Mouse (Mus musculus): Measurements from ENCODE around the gene Gimap8. TPM values are rescaled to one million over a fixed set of nuclear protein-coding genes. Genes with fewer than 3 reads are reported as not detected.

Gimap8 gene
- polyA plus RNA-seq, 1 experiment: 1.3 TPM

DNA sequence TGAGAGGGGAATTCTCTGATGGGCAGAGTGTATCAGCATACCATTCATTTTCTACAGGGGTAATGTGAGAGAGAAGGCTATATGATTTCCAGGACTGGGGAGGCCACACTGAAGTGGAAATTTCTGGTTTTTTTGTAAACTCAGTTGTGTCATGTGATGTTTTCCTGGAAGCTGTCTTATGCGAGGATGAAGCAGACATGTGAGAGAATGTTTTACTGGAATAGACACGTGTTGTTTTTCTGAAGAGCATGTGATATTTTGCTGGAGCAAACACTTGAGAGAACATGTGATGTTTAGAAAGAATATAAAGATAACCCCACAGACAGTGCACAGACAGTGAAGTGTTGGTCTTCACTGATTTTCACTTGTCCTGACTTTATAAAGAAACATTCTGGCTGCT, 8.5 kb upstream of the Gimap8 start:
- WGBS: 81% methylated on average over 2 of the region's 2 CpGs
- no peak overlapping the region for H3K27ac ChIP-seq (ENCODE audit: insufficient read depth, low read length)
- no peaks in the 10 kb centered on the region for H3K27me3 ChIP-seq (ENCODE audit: control insufficient read depth, insufficient read depth, low read length)
- TF ChIP-seq CTCF (IDR thresholded peaks at IDR 0.05; ENCODE audit: borderline replicate concordance, insufficient read depth, low read depth, low read length) (no peak), POLR2A (IDR thresholded peaks at IDR 0.05; ENCODE audit: borderline replicate concordance, insufficient read depth, low read length) (no peak)
- no peaks in the 10 kb centered on the region for H3K4me1 ChIP-seq (ENCODE audit: control insufficient read depth, insufficient read depth, low read length)
- no peak overlapping the region for H3K4me3 ChIP-seq (replicated peaks; ENCODE audit: insufficient read depth, low read depth, low read length)
- no peak for DNase-seq

DNA sequence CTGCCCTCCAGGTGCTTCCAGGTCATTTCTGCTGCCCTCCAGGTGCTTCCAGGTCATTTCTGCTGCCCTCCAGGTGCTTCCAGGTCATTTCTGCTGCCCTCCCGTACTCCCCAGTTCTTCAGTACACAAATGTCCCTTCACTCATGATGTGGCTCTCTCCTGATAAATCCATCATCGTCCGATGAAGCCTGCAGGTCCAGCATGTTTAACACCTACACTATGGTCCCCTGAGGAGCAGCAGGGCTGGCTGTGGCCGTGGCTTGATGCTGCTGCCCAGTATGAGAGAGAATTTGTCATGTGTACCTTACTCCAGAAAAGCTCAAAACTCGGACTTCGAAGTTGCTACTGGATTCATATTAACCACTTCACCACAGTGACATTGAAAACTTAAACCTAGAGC, 5.6 kb upstream of the Gimap8 start:
- no peaks in the 10 kb centered on the region for H3K27me3 ChIP-seq (ENCODE audit: control insufficient read depth, insufficient read depth, low read length)
- no peaks in the 10 kb centered on the region for H3K4me1 ChIP-seq (ENCODE audit: control insufficient read depth, insufficient read depth, low read length)
- H3K27ac ChIP-seq (ENCODE audit: insufficient read depth, low read length): no peak overlapping the region
- no peak overlapping the region for H3K4me3 ChIP-seq (replicated peaks; ENCODE audit: insufficient read depth, low read depth, low read length)
- DNase-seq: no peak
- no peak for TF ChIP-seq CTCF (IDR thresholded peaks at IDR 0.05; ENCODE audit: borderline replicate concordance, insufficient read depth, low read depth, low read length)
- TF ChIP-seq POLR2A (IDR thresholded peaks at IDR 0.05; ENCODE audit: borderline replicate concordance, insufficient read depth, low read length): no peak
- WGBS: 71% methylated on average over 6 of the region's 6 CpGs

DNA sequence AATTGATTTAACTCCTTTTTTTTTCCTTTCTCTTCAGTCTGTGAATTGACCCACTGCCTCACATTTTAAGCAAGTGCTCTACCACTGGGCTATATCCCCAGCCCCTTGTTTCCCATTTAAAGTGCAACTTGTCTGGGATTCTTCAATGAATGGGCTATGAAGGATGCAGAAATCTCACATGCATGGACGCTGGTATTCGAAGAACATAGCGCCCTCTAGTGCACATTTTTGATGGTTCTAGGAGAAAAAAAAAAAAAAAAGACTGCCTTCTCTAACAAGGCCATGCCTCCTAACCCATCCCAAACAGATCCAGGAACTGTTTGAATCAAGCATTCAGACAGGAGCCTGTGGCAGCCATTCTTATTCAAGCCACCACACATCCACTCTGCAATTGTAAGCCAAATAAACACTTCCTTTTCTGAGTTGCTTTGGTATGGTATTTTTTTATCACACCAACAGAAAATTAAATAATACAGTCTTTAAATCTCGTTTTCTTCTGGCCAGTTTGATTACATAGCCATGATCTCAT, 4.2 kb upstream of the Gimap8 start:
- peak in 1 of 2 experiments; percentile 65 for DNase-seq
- Histone ChIP-seq H3K4me3 (replicated peaks; ENCODE audit: insufficient read depth, low read depth, low read length) (no peak overlapping the region), H3K27ac (ENCODE audit: insufficient read depth, low read length) (no peak overlapping the region), H3K27me3 (ENCODE audit: control insufficient read depth, insufficient read depth, low read length) (no peaks in the 10 kb centered on the region), H3K4me1 (ENCODE audit: control insufficient read depth, insufficient read depth, low read length) (no peaks in the 10 kb centered on the region)
- WGBS: 23% methylated on average over 4 of the region's 4 CpGs
- TF ChIP-seq CTCF (IDR thresholded peaks at IDR 0.05; ENCODE audit: borderline replicate concordance, insufficient read depth, low read depth, low read length) (peak; percentile 45; the same call in 1 of the 2 replicates), POLR2A (IDR thresholded peaks at IDR 0.05; ENCODE audit: borderline replicate concordance, insufficient read depth, low read length) (no peak)

DNA sequence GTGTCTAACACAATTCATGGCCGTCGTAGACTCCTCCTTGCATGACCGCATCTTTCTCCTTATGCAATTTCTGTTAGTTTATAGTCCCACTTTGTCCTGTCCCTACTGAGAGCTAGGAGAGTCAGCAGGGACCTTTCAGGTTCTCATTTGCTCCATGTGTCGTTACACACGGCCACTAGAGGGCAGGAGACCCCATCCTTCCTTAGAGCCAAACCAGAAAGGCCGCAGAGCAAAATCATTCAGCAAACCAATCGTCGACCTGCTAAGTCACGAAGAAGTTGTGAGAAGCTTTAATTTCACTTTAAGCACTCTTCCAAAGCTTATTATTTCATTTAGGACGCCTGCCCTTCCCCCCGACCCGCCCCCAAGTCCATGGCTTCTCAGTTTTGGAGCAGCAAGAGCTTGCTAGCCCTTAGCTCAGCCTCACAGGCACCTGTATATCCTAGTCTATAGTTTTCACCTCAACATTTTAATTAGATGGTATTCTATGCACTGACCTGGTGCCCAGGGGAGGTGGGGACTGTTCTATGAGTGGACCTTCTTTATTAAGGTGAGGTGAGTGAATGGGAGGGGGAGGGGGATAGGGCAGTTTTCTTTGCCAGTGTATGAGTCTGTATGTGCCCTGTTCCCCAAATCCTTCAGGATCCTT, 1.2 kb upstream of the Gimap8 start:
- 11% methylated on average over 12 of the region's 12 CpGs for WGBS
- Histone ChIP-seq H3K4me3 (replicated peaks; ENCODE audit: insufficient read depth, low read depth, low read length) (no peak overlapping the region), H3K27ac (ENCODE audit: insufficient read depth, low read length) (no peak overlapping the region), H3K27me3 (ENCODE audit: control insufficient read depth, insufficient read depth, low read length) (no peaks in the 10 kb centered on the region), H3K4me1 (ENCODE audit: control insufficient read depth, insufficient read depth, low read length) (no peaks in the 10 kb centered on the region)
- no peak for TF ChIP-seq POLR2A (IDR thresholded peaks at IDR 0.05; ENCODE audit: borderline replicate concordance, insufficient read depth, low read length)
- peak; percentile 83 for TF ChIP-seq CTCF (IDR thresholded peaks at IDR 0.05; ENCODE audit: borderline replicate concordance, insufficient read depth, low read depth, low read length)
- DNase-seq: peak; percentile 53 to 66

DNA sequence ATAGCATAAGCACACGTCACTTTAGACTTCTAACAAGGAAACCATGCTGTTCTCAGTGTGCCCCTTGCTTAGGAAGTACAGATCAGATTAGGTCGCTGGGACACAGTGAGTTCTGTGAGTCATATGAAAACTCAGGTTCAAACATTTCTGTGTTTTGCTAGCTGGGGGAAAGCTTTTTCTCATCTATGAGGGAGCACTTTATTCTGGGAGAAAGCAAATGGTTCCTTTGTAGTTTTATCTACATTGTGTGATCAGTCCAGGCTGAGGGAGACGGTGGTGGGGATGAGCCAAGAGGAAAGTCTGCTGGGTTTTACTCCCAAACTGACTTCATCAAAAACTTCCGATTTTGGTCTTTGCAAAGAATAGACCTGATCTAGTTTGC, 734 bp upstream of the Gimap8 start:
- no peaks in the 10 kb centered on the region for H3K27me3 ChIP-seq (ENCODE audit: control insufficient read depth, insufficient read depth, low read length)
- 88% methylated on average over 4 of the region's 4 CpGs for WGBS

DNA sequence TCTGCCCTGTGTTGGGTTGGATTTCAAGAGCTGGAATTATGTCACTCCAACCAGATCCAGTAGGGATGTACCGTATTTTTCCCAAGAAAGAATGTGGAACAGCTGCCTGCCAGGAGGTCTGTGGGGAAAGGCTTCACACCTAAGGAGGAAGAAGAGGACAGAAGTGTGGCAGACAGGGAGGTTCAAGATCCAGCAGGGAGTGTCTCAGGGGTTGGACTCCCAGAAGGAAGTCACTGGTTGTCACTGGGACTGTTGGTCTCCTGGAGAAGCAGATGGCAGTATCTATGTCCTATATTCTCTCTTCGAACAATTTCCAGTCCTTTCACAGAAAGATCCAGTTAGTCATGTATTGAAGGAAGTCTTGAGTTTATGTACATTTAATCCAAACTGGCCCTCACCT, 577 bp downstream of the Gimap8 start:
- TF ChIP-seq CTCF (IDR thresholded peaks at IDR 0.05; ENCODE audit: borderline replicate concordance, insufficient read depth, low read depth, low read length) (no peak), POLR2A (IDR thresholded peaks at IDR 0.05; ENCODE audit: borderline replicate concordance, insufficient read depth, low read length) (no peak)
- DNase-seq: no peak
- H3K27me3 ChIP-seq (ENCODE audit: control insufficient read depth, insufficient read depth, low read length): no peaks in the 10 kb centered on the region
- H3K4me1 ChIP-seq (ENCODE audit: control insufficient read depth, insufficient read depth, low read length): no peaks in the 10 kb centered on the region
- no peak overlapping the region for H3K27ac ChIP-seq (ENCODE audit: insufficient read depth, low read length)
- H3K4me3 ChIP-seq (replicated peaks; ENCODE audit: insufficient read depth, low read depth, low read length): no peak overlapping the region
- WGBS: 86% methylated on average over 2 of the region's 2 CpGs

More for the DNA sequence above, 734 bp upstream of the Gimap8 start:
- H3K4me3 ChIP-seq (replicated peaks; ENCODE audit: insufficient read depth, low read depth, low read length): no peak overlapping the region
- DNase-seq: no peak
- no peak overlapping the region for H3K27ac ChIP-seq (ENCODE audit: insufficient read depth, low read length)
- no peaks in the 10 kb centered on the region for H3K4me1 ChIP-seq (ENCODE audit: control insufficient read depth, insufficient read depth, low read length)
- TF ChIP-seq CTCF (IDR thresholded peaks at IDR 0.05; ENCODE audit: borderline replicate concordance, insufficient read depth, low read depth, low read length): no peak
- TF ChIP-seq POLR2A (IDR thresholded peaks at IDR 0.05; ENCODE audit: borderline replicate concordance, insufficient read depth, low read length): no peak

DNA sequence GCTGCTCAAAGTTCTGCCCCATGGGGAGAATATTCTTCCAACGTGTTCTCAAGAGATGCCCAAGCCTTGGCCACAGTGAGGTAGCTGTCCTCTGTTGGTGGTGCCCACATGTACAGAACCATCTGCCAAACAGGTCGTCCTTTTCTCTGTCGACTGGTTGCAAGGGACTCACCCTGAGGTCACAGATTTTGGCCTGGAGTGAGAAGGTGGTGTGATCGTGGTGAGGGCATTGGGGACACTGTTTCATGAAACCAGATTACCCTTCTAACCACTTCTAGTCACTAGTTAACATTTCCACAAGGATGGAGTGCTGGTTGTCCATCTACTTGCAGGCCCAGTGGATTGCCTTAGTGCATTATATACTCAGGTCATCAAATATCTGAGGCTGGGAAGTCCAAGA, 1.7 kb downstream of the Gimap8 start:
- 83% methylated on average over 4 of the region's 4 CpGs for WGBS
- no peak for DNase-seq
- Histone ChIP-seq H3K4me3 (replicated peaks; ENCODE audit: insufficient read depth, low read depth, low read length) (no peak overlapping the region), H3K4me1 (ENCODE audit: control insufficient read depth, insufficient read depth, low read length) (no peaks in the 10 kb centered on the region), H3K27me3 (ENCODE audit: control insufficient read depth, insufficient read depth, low read length) (no peaks in the 10 kb centered on the region), H3K27ac (ENCODE audit: insufficient read depth, low read length) (no peak overlapping the region)
- TF ChIP-seq CTCF (IDR thresholded peaks at IDR 0.05; ENCODE audit: borderline replicate concordance, insufficient read depth, low read depth, low read length) (no peak), POLR2A (IDR thresholded peaks at IDR 0.05; ENCODE audit: borderline replicate concordance, insufficient read depth, low read length) (no peak)

DNA sequence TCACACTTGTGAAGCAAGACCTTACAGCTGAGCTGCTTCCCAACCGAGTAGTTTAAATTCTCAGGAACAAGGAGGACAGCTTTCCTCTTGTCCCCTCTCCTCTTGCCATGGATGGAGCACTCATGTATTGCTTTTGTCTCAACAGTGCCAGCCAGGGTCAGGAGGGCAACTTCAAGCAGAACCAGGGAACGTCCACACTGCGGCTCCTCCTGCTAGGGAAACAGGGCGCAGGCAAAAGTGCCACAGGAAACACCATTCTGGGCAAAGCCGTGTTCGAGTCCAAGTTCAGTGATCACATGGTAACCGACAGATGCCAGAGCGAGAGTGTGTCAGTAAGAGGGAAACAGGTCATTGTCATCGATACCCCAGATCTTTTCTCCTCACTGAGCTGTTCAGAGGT, 3.0 kb downstream of the Gimap8 start:
- DNase-seq: no peak
- Histone ChIP-seq H3K27ac (ENCODE audit: insufficient read depth, low read length) (no peak overlapping the region), H3K4me1 (ENCODE audit: control insufficient read depth, insufficient read depth, low read length) (no peaks in the 10 kb centered on the region), H3K27me3 (ENCODE audit: control insufficient read depth, insufficient read depth, low read length) (no peaks in the 10 kb centered on the region), H3K4me3 (replicated peaks; ENCODE audit: insufficient read depth, low read depth, low read length) (no peak overlapping the region)
- WGBS: 82% methylated on average over 9 of the region's 9 CpGs
- TF ChIP-seq CTCF (IDR thresholded peaks at IDR 0.05; ENCODE audit: borderline replicate concordance, insufficient read depth, low read depth, low read length) (no peak), POLR2A (IDR thresholded peaks at IDR 0.05; ENCODE audit: borderline replicate concordance, insufficient read depth, low read length) (no peak)

Measured in cerebellum, adult 2 months (tissue).